Mouse (Mus musculus) heart, embryonic 13.5 days (tissue): Measurements from ENCODE around the gene Ddx19b. TPM values are rescaled to one million over a fixed set of nuclear protein-coding genes. Genes with fewer than 3 reads are reported as not detected.
"Not testable (repeated sequence)": the region's sequence is repeated elsewhere in the genome, so short reads cannot be mapped to it uniquely, and the experiment has no call there.

Source experiments
- ATAC-seq: fragments of 200-750 bp; cut with Nextera tagmentation; 2 replicates; pipeline ENCODE4 v1.8.0; 2017; ENCODE audit warnings: moderate TSS enrichment; ENCODE audit not compliant: insufficient number of reproducible peaks, low FRiP score, low TSS enrichment; ENCODE audit errors: extremely low read depth
- H3K27ac ChIP-seq: fragments of 300-500 bp; sonication (generic); replicated peaks from 2 replicates; pipeline ENCODE4 v1.5.1; 2015; ENCODE audit warnings: moderate library complexity, mild to moderate bottlenecking, inconsistent platforms
- H3K27me3 ChIP-seq: fragments of 300-500 bp; sonication (generic); replicated peaks from 2 replicates; pipeline ENCODE4 v1.6.1; 2015; ENCODE audit warnings: mild to moderate bottlenecking, inconsistent platforms
- H3K36me3 ChIP-seq: fragments of 300-500 bp; sonication (generic); 2 replicates; pipeline ENCODE4 v1.6.1; 2015; ENCODE audit warnings: mild to moderate bottlenecking, inconsistent platforms
- H3K4me1 ChIP-seq: fragments of 300-500 bp; sonication (generic); 2 replicates; pipeline ENCODE4 v1.6.1; 2015; ENCODE audit warnings: inconsistent platforms
- H3K4me2 ChIP-seq: fragments of 300-500 bp; sonication (generic); 2 replicates; pipeline ENCODE4 v1.6.1; 2015; ENCODE audit warnings: inconsistent platforms, mild to moderate bottlenecking, moderate library complexity
- H3K4me3 ChIP-seq: fragments of 300-500 bp; sonication (generic); 2 replicates; pipeline ENCODE4 v1.5.1; 2015; ENCODE audit warnings: moderate library complexity, mild to moderate bottlenecking, inconsistent platforms
- H3K9ac ChIP-seq: fragments of 300-500 bp; sonication (generic); 2 replicates; pipeline ENCODE4 v1.6.1; 2015; ENCODE audit warnings: inconsistent platforms, mild to moderate bottlenecking, moderate library complexity
- H3K9me3 ChIP-seq: fragments of 300-500 bp; sonication (generic); 2 replicates; pipeline ENCODE4 v1.6.1; 2016; ENCODE audit warnings: inconsistent platforms
- WGBS: fragments of 180-500 bp; shearing (Covaris S2); methylation state at CpG from one replicate; pipeline ENCODE4 v1.1.7; 2015; ENCODE audit warnings: mixed read lengths; 5-methylcytosine and 5-hydroxymethylcytosine counted together
- polyA plus RNA-seq: library from polyadenylated mRNA; unstranded; fragments of >200 nt; fragmentation: Nextera tagmentation; extraction: Ambion mirVana; gene quantifications from 2 replicates; pipeline ENCODE4 v1.2.1, GENCODE M21; 2015

Ddx19b gene
- polyA plus RNA-seq = 3.6 and 4.0 TPM in 2 replicates

DNA sequence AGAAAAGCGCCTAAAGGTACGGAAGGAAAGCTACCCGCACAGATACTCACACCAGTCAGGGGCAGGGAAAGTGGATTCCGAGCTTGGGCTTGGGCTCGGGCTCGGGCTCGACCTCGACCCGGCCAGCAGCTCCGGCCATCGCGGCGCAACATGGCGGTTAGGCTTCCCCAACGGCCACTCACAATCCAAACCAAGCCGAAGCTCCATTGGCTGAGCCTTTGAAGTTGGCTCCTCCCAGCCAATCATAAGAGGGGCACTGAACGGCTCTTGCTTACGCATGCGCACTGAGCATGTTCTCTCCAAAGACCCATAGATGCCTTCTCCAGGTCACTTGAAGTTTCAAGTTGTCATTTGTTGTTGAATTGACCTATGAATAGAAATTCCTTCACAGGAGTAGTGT lies at the start of gene Ddx19b:
Ddx19b (minus strand) TSS at position 180 of the 400 bp plus-strand sequence.
- no peaks in the 10 kb centered on the region for H3K9me3 ChIP-seq
- H3K27me3 ChIP-seq = peaks cover 16% of the 10 kb centered on the region
- H3K9ac ChIP-seq = no peak within 1 kb of the TSS
- no peak within 1 kb of the TSS for H3K4me3 ChIP-seq
- no peak within 1 kb of the TSS for H3K27ac ChIP-seq
- H3K4me2 ChIP-seq = no peak within 1 kb of the TSS
- WGBS = 93% methylated on average over 19 of the region's 19 CpGs
- ATAC-seq = no peak
- H3K36me3 ChIP-seq = peaks cover 8% of the 10 kb centered on the region
- peaks cover 26% of the 10 kb centered on the region for H3K4me1 ChIP-seq

GRCm38 (mm10) chr8:111079861-111080271 lies 48.3 kb upstream of the Ddx19b start:
- no peak for ATAC-seq
- Histone ChIP-seq H3K9me3 (no peaks in the 10 kb centered on the region), H3K4me1 (peaks cover 5% of the 10 kb centered on the region; the same call in 1 of the 2 replicates), H3K9ac (no peak overlapping the region), H3K36me3 (no peaks in the 10 kb centered on the region), H3K4me3 (no peak overlapping the region), H3K27me3 (0 out of 2 replicates have a peak, but pooled peaks cover 3% of the 10 kb centered on the region), H3K27ac (no peak overlapping the region), H3K4me2 (no peak overlapping the region)
- WGBS = 34% methylated on average over 6 of the region's 6 CpGs

DNA sequence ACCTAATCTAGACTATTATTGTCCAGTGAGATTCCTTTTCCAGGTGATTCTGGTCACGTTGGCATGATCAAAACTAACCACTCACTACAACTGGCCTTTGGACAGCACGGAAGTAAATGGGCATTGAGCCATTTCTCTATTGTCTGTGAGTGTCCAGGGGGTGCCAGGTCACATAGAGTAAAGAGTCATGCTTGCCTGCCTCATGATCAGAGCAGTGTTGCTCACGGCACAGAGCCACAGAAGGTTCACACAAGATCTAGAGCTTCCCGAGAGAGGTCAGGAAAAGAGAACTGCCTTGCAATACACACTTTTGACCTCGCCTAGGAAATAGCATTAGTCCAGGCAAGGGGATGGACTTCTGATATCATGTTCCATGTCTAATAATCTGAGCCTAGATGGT lies 47.9 kb upstream of the Ddx19b start:
- Histone ChIP-seq H3K27me3 (0 out of 2 replicates have a peak, but pooled peaks cover 3% of the 10 kb centered on the region), H3K4me2 (no peak overlapping the region), H3K27ac (no peak overlapping the region), H3K4me3 (no peak overlapping the region), H3K9ac (no peak overlapping the region), H3K9me3 (no peaks in the 10 kb centered on the region), H3K4me1 (peaks cover 5% of the 10 kb centered on the region; the same call in 1 of the 2 replicates), H3K36me3 (no peaks in the 10 kb centered on the region)
- 54% methylated on average over 5 of the region's 5 CpGs for WGBS
- no peak for ATAC-seq

- Histone ChIP-seq H3K27me3 (0 out of 2 replicates have a peak, but pooled peaks cover 2% of the 10 kb centered on the region), H3K4me3 (no peak overlapping the region), H3K27ac (no peak overlapping the region), H3K9me3 (no peaks in the 10 kb centered on the region), H3K4me2 (no peak overlapping the region), H3K9ac (no peak overlapping the region), H3K36me3 (no peaks in the 10 kb centered on the region), H3K4me1 (peaks cover 5% of the 10 kb centered on the region; the same call in 1 of the 2 replicates)
- no peak for ATAC-seq
- WGBS = 65% methylated on average over 3 of the region's 3 CpGs
Observed at GRCm38 (mm10) chr8:111075926-111076325, 44.4 kb upstream of the Ddx19b start.

DNA sequence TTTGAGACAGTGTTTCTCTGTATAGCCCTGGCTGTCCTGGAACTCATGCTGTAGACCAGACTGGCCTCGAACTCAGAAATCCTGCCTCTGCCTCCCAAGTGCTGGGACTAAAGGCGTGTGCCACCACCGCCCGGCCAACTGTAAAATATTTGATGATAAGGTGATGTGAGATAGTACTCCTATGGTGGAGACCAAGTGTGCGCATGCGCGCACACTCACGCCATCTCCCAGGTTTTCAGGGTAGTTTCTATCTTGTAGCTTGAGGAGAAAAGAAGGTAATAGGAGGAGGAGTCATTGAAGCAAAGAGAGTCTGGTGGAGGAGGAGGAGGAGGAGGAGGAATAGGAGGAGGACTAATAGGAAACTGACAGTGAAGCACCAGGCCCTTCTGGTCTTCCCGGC lies 37.1 kb upstream of the Ddx19b start:
- ATAC-seq, H3K4me1 ChIP-seq, H3K36me3 ChIP-seq, H3K9me3 ChIP-seq, H3K9ac ChIP-seq, H3K27ac ChIP-seq, H3K4me2 ChIP-seq, H3K4me3 ChIP-seq: not testable (repeated sequence)
- WGBS = 82% methylated on average over 9 of the region's 9 CpGs
- peaks cover 12% of the 10 kb centered on the region; the same call in 1 of the 2 replicates for H3K27me3 ChIP-seq

- Histone ChIP-seq H3K9me3 (no peaks in the 10 kb centered on the region), H3K27me3 (peaks cover 12% of the 10 kb centered on the region; the same call in 1 of the 2 replicates), H3K36me3 (no peaks in the 10 kb centered on the region), H3K4me3 (no peak overlapping the region), H3K4me2 (no peak overlapping the region), H3K27ac (no peak overlapping the region), H3K4me1 (no peaks in the 10 kb centered on the region), H3K9ac (no peak overlapping the region)
- ATAC-seq = no peak
- WGBS = 27% methylated on average over 10 of the region's 10 CpGs
Observed at GRCm38 (mm10) chr8:111067439-111067838, 35.9 kb upstream of the Ddx19b start.

DNA sequence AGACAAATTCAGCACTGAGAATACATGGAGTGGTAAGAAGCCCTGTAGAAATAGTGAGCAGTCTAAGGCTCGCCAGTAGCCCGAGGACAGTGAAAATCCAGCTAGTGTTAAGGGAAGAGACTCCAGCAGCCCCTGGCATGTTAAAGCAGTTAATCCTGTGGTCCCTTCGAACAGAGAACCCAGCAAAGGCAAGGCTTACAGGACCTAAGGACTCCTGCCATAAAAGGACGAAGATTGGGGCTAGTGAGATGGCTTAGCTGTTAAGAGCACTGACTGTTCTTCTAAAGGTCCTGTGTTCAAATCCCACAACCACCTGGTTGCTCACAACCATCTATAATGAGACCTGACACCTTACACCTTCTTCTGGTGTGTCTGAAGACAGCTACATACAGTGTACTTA lies 34.8 kb upstream of the Ddx19b start:
- WGBS = 66% methylated on average over 4 of the region's 4 CpGs
- Histone ChIP-seq H3K9ac (no peak overlapping the region), H3K9me3 (no peaks in the 10 kb centered on the region), H3K4me3 (no peak overlapping the region), H3K4me2 (no peak overlapping the region), H3K4me1 (peaks cover 9% of the 10 kb centered on the region), H3K36me3 (no peaks in the 10 kb centered on the region), H3K27ac (no peak overlapping the region), H3K27me3 (peaks cover 12% of the 10 kb centered on the region; the same call in 1 of the 2 replicates)
- ATAC-seq = no peak

DNA sequence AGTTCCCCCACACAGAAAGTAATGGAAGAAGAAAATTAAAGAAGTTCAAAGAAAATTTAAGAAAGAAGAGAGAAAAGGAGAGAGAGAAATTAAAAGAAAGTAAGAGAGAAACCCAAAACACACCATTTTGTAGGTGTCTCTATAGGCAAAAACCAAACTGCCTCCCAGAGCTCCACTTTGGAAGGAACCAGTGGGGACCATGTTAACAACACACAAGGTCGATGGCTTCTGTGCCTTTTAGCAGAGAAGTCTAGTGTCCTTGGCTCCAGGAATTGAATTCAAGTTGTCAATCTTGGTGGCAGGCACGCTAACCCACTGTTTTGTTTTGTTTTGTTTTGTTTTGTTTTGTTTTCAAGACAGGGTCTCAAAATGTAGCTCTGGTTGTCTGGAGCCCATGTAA lies 31.3 kb upstream of the Ddx19b start:
- peak overlapping the region; percentile 77 for H3K4me3 ChIP-seq
- H3K9ac ChIP-seq = no peak overlapping the region
- no peak for ATAC-seq
- no peak overlapping the region for H3K27ac ChIP-seq
- peaks cover 12% of the 10 kb centered on the region; the same call in 1 of the 2 replicates for H3K27me3 ChIP-seq
- WGBS = 42% methylated on average over 2 of the region's 2 CpGs
- H3K4me2 ChIP-seq = peak overlapping the region; percentile 91
- peaks cover 2% of the 10 kb centered on the region; the same call in 1 of the 2 replicates for H3K36me3 ChIP-seq
- no peaks in the 10 kb centered on the region for H3K9me3 ChIP-seq
- H3K4me1 ChIP-seq = peaks cover 32% of the 10 kb centered on the region

DNA sequence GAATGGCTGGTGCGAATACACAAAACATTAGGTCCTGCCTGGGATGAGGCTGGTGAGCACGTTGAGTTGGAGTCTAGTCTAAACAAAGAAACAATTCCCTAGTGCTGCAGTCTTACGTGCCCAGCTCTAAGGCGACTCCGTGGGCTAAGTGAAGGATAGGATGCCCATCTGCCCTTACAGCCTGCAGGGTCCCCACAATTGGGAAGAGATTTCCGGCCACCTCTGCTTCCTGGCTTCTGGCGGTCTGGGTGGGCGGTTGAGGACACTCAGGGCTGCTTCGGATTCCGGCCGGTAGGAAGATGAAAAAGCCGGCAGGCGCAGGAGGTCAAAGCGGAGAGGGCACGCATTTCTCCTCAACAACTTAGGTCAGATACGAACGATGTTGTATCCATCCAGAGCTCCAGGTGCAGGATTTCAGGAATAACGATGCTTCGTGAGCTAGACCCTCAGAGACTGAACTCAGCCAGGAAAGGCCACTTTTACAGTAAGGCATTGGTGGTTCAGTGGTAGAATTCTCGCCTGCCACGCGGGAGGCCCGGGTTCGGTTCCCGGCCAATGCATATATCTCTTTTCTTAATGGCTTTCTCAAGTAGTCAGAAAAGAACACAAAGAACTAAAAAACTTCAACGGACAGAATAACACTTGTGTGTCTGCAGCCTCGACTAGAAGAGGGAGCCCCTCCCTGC lies 30.7 kb upstream of the Ddx19b start:
- peaks cover 5% of the 10 kb centered on the region; the same call in 1 of the 2 replicates for H3K36me3 ChIP-seq
- H3K9ac ChIP-seq = peak overlapping the region; percentile 82
- H3K4me2 ChIP-seq = peak overlapping the region; percentile 91
- H3K27me3 ChIP-seq = peaks cover 12% of the 10 kb centered on the region; the same call in 1 of the 2 replicates
- peaks cover 39% of the 10 kb centered on the region for H3K4me1 ChIP-seq
- under 1% methylated on average over 27 of the region's 27 CpGs for WGBS
- H3K27ac ChIP-seq = peak overlapping the region; percentile 50; the same call in 1 of the 2 replicates
- no peak; the same call in 1 of the 2 replicates for ATAC-seq
- peak overlapping the region; percentile 77 for H3K4me3 ChIP-seq
- no peaks in the 10 kb centered on the region for H3K9me3 ChIP-seq

- Histone ChIP-seq H3K36me3 (peaks cover 5% of the 10 kb centered on the region; the same call in 1 of the 2 replicates), H3K9ac (peak overlapping the region; percentile 82), H3K4me1 (peaks cover 42% of the 10 kb centered on the region), H3K4me3 (peak overlapping the region; percentile 77), H3K27ac (no peak overlapping the region), H3K4me2 (peak overlapping the region; percentile 91), H3K9me3 (no peaks in the 10 kb centered on the region), H3K27me3 (peaks cover 12% of the 10 kb centered on the region; the same call in 1 of the 2 replicates)
- no peak for ATAC-seq
- 0% methylated on average over 14 of the region's 14 CpGs for WGBS
Observed at GRCm38 (mm10) chr8:111061688-111062071, 30.1 kb upstream of the Ddx19b start.

DNA sequence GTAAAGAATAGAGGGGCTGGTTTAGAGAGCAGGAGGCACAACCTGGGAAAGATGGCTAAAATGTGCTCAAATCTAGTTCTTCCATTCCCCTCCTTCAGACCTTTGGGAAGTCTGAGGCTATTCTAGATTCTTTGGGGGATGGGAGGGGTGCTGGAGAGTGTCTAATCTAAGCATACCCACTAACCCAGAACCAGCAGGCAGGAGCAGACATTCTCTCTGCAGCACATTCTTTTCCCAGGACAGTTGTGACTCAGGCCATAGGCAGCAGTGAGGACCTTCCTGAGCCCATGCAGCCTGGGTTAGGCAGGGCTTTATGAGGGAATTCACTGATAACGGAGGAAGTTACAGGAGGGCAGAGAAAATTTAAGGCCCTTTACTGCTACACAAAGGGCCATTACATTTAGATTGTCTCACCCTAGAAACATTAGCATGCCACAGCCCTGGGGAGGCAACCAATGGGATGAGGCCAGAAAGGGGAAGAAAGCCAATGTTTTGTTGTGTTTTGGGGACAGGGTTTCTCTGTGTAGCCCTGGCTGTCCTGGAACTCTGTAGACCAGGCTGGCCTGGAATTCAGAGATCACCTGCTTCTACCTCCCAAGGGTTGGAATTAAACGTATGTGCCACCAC lies 27.5 kb upstream of the Ddx19b start:
- Histone ChIP-seq H3K4me3 (no peak overlapping the region), H3K27me3 (no peaks in the 10 kb centered on the region), H3K4me1 (peaks cover 42% of the 10 kb centered on the region), H3K27ac (peak overlapping the region; percentile 42), H3K36me3 (peaks cover 23% of the 10 kb centered on the region), H3K4me2 (no peak overlapping the region), H3K9ac (peak overlapping the region; percentile 44), H3K9me3 (no peaks in the 10 kb centered on the region)
- no peak for ATAC-seq
- WGBS = 51% methylated on average over 2 of the region's 2 CpGs
